Mouse (Mus musculus) hindbrain, embryonic 13.5 days (tissue): Measurements from ENCODE around the gene Kbtbd3. TPM values are rescaled to one million over a fixed set of nuclear protein-coding genes. Genes with fewer than 3 reads are reported as not detected.
A peak's percentile ranks its signal among the peaks of the same experiment; 100 is the strongest.

Source experiments
- ATAC-seq: fragments of 200-750 bp; cut with Nextera tagmentation; 2 replicates; pipeline ENCODE4 v1.8.0; 2017; ENCODE audit warnings: moderate TSS enrichment; ENCODE audit not compliant: low FRiP score
- H3K27ac ChIP-seq: fragments of 300-500 bp; sonication (generic); 2 replicates; pipeline ENCODE4 v1.5.1; 2015; ENCODE audit warnings: inconsistent platforms, mild to moderate bottlenecking, moderate library complexity
- H3K27me3 ChIP-seq: fragments of 300-500 bp; sonication (generic); 2 replicates; pipeline ENCODE4 v1.6.1; 2015; ENCODE audit warnings: mild to moderate bottlenecking, inconsistent platforms
- H3K36me3 ChIP-seq: fragments of 300-500 bp; sonication (generic); 2 replicates; pipeline ENCODE4 v1.6.1; 2015; ENCODE audit warnings: mild to moderate bottlenecking, inconsistent platforms
- H3K4me1 ChIP-seq: fragments of 300-500 bp; sonication (generic); replicated peaks from 2 replicates; pipeline ENCODE4 v1.6.1; 2015; ENCODE audit warnings: inconsistent platforms
- H3K4me2 ChIP-seq: fragments of 300-500 bp; sonication (generic); 2 replicates; pipeline ENCODE4 v1.6.1; 2015; ENCODE audit warnings: inconsistent platforms, mild to moderate bottlenecking, moderate library complexity
- H3K4me3 ChIP-seq: fragments of 300-500 bp; sonication (generic); 2 replicates; pipeline ENCODE4 v1.5.1; 2015; ENCODE audit warnings: mild to moderate bottlenecking, inconsistent platforms
- H3K9ac ChIP-seq: fragments of 300-500 bp; sonication (generic); 2 replicates; pipeline ENCODE4 v1.6.1; 2015; ENCODE audit warnings: mild to moderate bottlenecking, inconsistent platforms
- H3K9me3 ChIP-seq: fragments of 300-500 bp; sonication (generic); 2 replicates; pipeline ENCODE4 v1.6.1; 2016; ENCODE audit warnings: inconsistent platforms
- WGBS: fragments of 180-500 bp; shearing (Covaris S2); methylation state at CpG from one replicate; pipeline ENCODE4 v1.1.7; 2015; 5-methylcytosine and 5-hydroxymethylcytosine counted together
- polyA plus RNA-seq: library from polyadenylated mRNA; unstranded; fragments of >200 nt; fragmentation: Nextera tagmentation; extraction: Ambion mirVana; gene quantifications from 2 replicates; pipeline ENCODE4 v1.2.1, GENCODE M21; 2015

Kbtbd3 gene
- 11.4 and 11.8 TPM in 2 replicates for polyA plus RNA-seq

GRCm38 (mm10) chr9:4309351-4310085 lies at the start of gene Kbtbd3, which contains the start of gene Aasdhppt:
TSS of gene Kbtbd3 (plus strand) at chr9:4309833.
TSS of gene Aasdhppt (minus strand) at chr9:4309471.
- 0% methylated on average over 53 of the region's 53 CpGs for WGBS
- peak within 1 kb of the TSS; percentile 64 for H3K4me2 ChIP-seq
- peak within 1 kb of the TSS; percentile 75 for H3K4me3 ChIP-seq
- H3K9me3 ChIP-seq, result no peaks in the 10 kb centered on the region
- H3K36me3 ChIP-seq, result peaks cover 4% of the 10 kb centered on the region; the same call in 1 of the 2 replicates
- H3K27ac ChIP-seq, result peak within 1 kb of the TSS; percentile 95
- H3K27me3 ChIP-seq, result no peaks in the 10 kb centered on the region
- peak within 1 kb of the TSS; percentile 88 for H3K9ac ChIP-seq
- H3K4me1 ChIP-seq, result peaks cover 22% of the 10 kb centered on the region
- peak; percentile 99 for ATAC-seq

- Histone ChIP-seq H3K4me1 (no peaks in the 10 kb centered on the region), H3K4me3 (peak overlapping the region; percentile 29), H3K27me3 (no peaks in the 10 kb centered on the region), H3K9me3 (peaks cover 21% of the 10 kb centered on the region), H3K27ac (no peak overlapping the region), H3K4me2 (peak overlapping the region; percentile 30; the same call in 1 of the 2 replicates), H3K36me3 (no peaks in the 10 kb centered on the region), H3K9ac (0 out of 2 replicates have a peak overlapping the region, but pooled peaks have one; percentile 43)
- WGBS, result 55% methylated on average over 65 of the region's 65 CpGs
- ATAC-seq, result peak; percentile 61
Measured at GRCm38 (mm10) chr9:4259841-4260745, 49.5 kb upstream of the Kbtbd3 start.

DNA sequence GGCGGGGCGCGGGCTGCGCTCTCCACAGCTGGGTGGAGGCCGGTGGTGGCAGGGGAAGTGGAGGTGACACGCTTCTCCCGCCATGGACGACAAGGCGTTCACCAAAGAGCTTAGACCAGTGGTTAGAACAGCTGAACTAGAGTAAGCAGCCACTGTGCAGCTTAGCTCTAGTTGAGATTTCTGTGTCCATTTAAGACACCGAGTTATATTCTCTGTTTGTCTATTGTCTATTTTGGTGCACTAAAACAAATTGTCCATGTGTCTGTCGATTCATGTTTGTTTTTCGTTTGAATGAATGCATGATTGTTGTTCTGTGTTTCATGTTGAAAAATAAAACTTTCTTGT lies 48.9 kb upstream of the Kbtbd3 start:
- Histone ChIP-seq H3K9ac (0 out of 2 replicates have a peak overlapping the region, but pooled peaks have one; percentile 43), H3K36me3 (no peaks in the 10 kb centered on the region), H3K27ac (no peak overlapping the region), H3K27me3 (no peaks in the 10 kb centered on the region), H3K4me2 (0 out of 2 replicates have a peak overlapping the region, but pooled peaks have one; percentile 30), H3K4me1 (no peaks in the 10 kb centered on the region), H3K9me3 (peaks cover 21% of the 10 kb centered on the region), H3K4me3 (peak overlapping the region; percentile 29)
- no peak; the same call in 1 of the 2 replicates for ATAC-seq
- whole genome bisulfite sequencing, result 69% methylated on average over 12 of the region's 12 CpGs

DNA sequence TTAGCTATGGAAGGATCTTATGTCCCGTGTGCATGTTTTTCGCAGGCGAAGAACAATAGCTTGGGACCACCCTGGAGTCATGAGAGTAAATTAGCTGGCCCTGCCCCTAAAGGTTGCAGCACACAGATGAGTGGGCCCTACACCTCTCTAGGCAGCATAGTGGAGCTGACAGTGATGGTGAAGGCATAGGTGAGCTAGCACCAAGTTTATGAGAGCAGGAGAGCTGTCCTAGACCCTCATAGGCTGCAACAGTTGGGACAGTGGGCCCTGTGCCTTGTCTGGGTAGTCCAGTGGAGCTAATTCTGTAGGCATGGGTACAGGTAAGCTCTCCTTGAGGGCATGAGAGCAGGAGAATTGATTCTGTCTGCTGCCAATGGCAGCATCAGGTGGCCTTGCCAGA lies 42.8 kb upstream of the Kbtbd3 start:
- Histone ChIP-seq H3K4me2 (no peak overlapping the region), H3K27me3 (no peaks in the 10 kb centered on the region), H3K4me1 (no peaks in the 10 kb centered on the region), H3K36me3 (no peaks in the 10 kb centered on the region), H3K27ac (no peak overlapping the region), H3K9ac (no peak overlapping the region), H3K4me3 (no peak overlapping the region), H3K9me3 (no peaks in the 10 kb centered on the region)
- ATAC-seq, result no peak
- WGBS, result 95% methylated on average over 3 of the region's 3 CpGs

DNA sequence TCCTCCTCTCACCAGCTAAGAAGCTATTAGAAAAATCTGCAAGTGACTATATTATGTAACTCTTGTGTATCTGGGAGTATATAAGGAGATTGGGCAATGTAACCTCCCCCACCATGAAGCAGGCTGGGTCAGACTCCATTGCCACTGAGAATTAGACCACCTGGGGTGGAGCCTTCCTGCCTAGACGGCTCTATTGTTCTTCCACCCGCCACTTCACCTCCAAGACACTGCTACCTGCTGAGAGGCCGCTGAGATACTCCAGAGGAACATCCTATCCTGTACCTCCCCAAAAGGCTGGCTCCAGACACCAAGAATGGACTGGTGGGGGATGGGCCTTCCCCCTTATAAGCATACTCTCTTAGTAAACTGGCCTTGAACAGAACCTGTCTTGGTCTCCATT lies 25.8 kb upstream of the Kbtbd3 start:
- 5% methylated on average over 3 of the region's 3 CpGs for WGBS
- no peaks in the 10 kb centered on the region for H3K4me1 ChIP-seq
- peaks cover 5% of the 10 kb centered on the region for H3K36me3 ChIP-seq
- no peaks in the 10 kb centered on the region for H3K27me3 ChIP-seq
- no peaks in the 10 kb centered on the region for H3K9me3 ChIP-seq
- no peak overlapping the region for H3K4me2 ChIP-seq
- no peak overlapping the region for H3K4me3 ChIP-seq
- ATAC-seq, result no peak
- no peak overlapping the region for H3K27ac ChIP-seq
- no peak overlapping the region for H3K9ac ChIP-seq

- H3K9me3 ChIP-seq, result no peaks in the 10 kb centered on the region
- no peak overlapping the region for H3K4me3 ChIP-seq
- WGBS, result 95% methylated on average over 2 of the region's 2 CpGs
- no peak overlapping the region for H3K9ac ChIP-seq
- ATAC-seq, result no peak
- no peaks in the 10 kb centered on the region for H3K27me3 ChIP-seq
- no peak overlapping the region for H3K27ac ChIP-seq
- H3K4me2 ChIP-seq, result no peak overlapping the region
- peaks cover 31% of the 10 kb centered on the region for H3K36me3 ChIP-seq
- H3K4me1 ChIP-seq, result no peaks in the 10 kb centered on the region
Measured at GRCm38 (mm10) chr9:4300466-4300865, 9.2 kb upstream of the Kbtbd3 start.

GRCm38 (mm10) chr9:4304867-4305266 lies 4.8 kb upstream of the Kbtbd3 start:
- ATAC-seq, result no peak
- H3K9ac ChIP-seq, result no peak overlapping the region
- peaks cover 18% of the 10 kb centered on the region for H3K36me3 ChIP-seq
- no peaks in the 10 kb centered on the region for H3K27me3 ChIP-seq
- H3K4me3 ChIP-seq, result no peak overlapping the region
- H3K4me1 ChIP-seq, result peaks cover 11% of the 10 kb centered on the region
- 62% methylated on average over 1 of the region's 1 CpGs for WGBS
- H3K4me2 ChIP-seq, result no peak overlapping the region
- no peaks in the 10 kb centered on the region for H3K9me3 ChIP-seq
- H3K27ac ChIP-seq, result no peak overlapping the region

DNA sequence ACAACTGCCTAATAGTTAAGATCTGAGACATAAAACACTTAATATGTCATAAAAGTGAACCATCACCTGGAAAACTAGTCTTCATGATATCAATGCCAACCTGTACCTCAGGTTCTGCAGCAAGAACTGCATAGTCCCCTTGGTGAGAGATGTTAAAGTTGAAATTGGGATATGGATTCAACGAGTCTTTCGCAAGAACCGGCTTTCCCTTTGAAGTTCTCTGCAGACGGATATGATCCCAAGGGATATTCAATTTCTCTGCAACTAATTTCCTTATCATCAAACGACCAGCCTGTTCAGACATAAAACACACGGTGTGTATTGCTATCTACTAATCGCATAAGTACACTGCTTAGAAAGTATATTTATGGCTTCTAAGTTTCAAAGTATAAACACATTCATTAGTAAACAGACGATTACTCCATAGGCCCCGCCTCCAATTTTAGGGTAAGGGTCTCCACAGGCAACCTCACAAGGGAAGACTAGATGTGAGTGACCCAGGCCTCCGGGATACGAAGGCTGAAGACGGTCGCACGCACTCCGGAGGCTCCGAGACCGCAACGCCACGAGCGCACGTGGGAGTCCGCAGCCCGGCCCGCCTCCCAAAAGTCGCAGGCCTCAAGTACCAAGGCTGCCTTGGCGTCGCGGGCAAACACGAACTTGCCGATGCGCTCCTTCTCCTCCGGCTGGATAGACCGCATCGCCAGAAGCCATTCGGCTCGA lies 844 bp upstream of the Kbtbd3 start:
- Histone ChIP-seq H3K4me1 (peaks cover 22% of the 10 kb centered on the region), H3K36me3 (no peaks in the 10 kb centered on the region), H3K27ac (peak overlapping the region; percentile 95), H3K4me2 (peak overlapping the region; percentile 64), H3K27me3 (no peaks in the 10 kb centered on the region), H3K9ac (peak overlapping the region; percentile 88), H3K9me3 (no peaks in the 10 kb centered on the region), H3K4me3 (peak overlapping the region; percentile 75)
- ATAC-seq, result no peak; the same call in 1 of the 2 replicates
- WGBS, result under 1% methylated on average over 36 of the region's 36 CpGs

- H3K9me3 ChIP-seq, result no peaks in the 10 kb centered on the region
- peak overlapping the region; percentile 64 for H3K4me2 ChIP-seq
- H3K27me3 ChIP-seq, result no peaks in the 10 kb centered on the region
- peaks cover 22% of the 10 kb centered on the region for H3K4me1 ChIP-seq
- ATAC-seq, result no peak
- H3K27ac ChIP-seq, result peak overlapping the region; percentile 95
- peak overlapping the region; percentile 75 for H3K4me3 ChIP-seq
- WGBS, result 82% methylated on average over 3 of the region's 3 CpGs
- H3K36me3 ChIP-seq, result peaks cover 7% of the 10 kb centered on the region; the same call in 1 of the 2 replicates
- H3K9ac ChIP-seq, result peak overlapping the region; percentile 88
Measured at GRCm38 (mm10) chr9:4310706-4311105, 1.1 kb downstream of the Kbtbd3 start.

DNA sequence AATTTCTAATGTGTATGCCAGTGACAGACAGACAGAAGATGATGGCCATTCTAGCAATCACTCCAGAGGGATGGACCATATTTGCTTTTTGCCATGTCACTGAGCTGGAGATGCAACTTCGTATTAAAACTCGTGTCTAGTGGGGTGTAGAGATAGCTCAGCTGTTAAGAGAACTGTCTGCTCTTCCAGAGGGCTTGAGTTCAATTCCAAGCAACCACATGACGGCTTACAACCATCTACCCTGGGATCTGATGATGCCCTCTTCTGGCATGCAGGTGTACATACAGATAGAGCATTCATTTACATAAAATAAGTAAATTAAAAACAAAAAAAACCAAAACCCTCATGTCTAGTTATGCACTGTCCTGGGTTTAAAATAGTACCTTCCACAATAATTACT lies 1.5 kb downstream of the Kbtbd3 start:
- H3K27ac ChIP-seq, result no peak overlapping the region
- H3K9me3 ChIP-seq, result no peaks in the 10 kb centered on the region
- H3K4me3 ChIP-seq, result no peak overlapping the region
- H3K27me3 ChIP-seq, result no peaks in the 10 kb centered on the region
- H3K9ac ChIP-seq, result peak overlapping the region; percentile 88; the same call in 1 of the 2 replicates
- H3K4me2 ChIP-seq, result peak overlapping the region; percentile 64
- no peak for ATAC-seq
- 87% methylated on average over 3 of the region's 3 CpGs for WGBS
- H3K36me3 ChIP-seq, result peaks cover 7% of the 10 kb centered on the region; the same call in 1 of the 2 replicates
- H3K4me1 ChIP-seq, result peaks cover 22% of the 10 kb centered on the region

DNA sequence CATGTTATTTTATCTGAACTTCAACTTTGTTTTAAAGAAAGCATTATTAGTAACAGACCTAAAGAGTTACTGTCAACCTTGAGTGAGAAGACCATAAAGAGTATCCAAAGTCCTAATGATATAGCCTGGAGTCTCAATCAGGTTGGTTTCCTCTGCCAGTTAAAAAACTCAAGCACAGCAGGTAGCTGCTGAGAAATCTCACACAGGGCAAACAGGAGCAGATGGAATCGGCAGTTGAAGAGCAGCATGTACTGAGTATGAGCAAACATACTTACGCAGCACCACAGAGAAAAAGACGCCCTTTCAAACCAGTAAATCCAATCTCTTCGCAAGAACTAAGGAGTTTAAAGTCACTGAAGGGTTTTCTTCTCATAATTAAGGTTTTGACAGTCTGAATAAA lies 4.3 kb downstream of the Kbtbd3 start:
- H3K27ac ChIP-seq, result no peak overlapping the region
- no peak overlapping the region for H3K4me3 ChIP-seq
- no peaks in the 10 kb centered on the region for H3K27me3 ChIP-seq
- H3K36me3 ChIP-seq, result peaks cover 13% of the 10 kb centered on the region
- no peak overlapping the region for H3K4me2 ChIP-seq
- no peaks in the 10 kb centered on the region for H3K9me3 ChIP-seq
- H3K4me1 ChIP-seq, result peaks cover 11% of the 10 kb centered on the region
- H3K9ac ChIP-seq, result no peak overlapping the region
- ATAC-seq, result no peak
- WGBS, result 94% methylated on average over 4 of the region's 4 CpGs

DNA sequence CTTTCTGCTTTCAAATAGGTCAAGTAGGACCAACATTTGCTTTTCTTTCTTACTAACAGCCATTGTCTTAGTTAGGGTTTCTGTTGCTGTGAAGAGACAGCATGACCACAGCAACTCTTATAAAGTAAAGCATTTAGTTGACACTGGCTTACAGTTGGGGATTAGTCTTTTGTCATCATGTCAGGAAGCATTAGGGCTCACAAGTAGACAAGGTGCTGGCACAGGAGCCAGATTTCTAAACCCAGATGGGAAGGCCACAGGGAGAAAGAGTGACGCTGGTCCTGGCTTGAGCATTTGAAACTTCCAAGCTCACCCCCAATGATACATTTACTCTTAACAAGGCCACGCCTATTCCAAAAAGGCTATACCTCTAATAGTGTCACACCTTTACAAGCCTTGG lies 6.1 kb downstream of the Kbtbd3 start:
- Histone ChIP-seq H3K4me2 (no peak overlapping the region), H3K9ac (no peak overlapping the region), H3K27me3 (no peaks in the 10 kb centered on the region), H3K9me3 (no peaks in the 10 kb centered on the region), H3K27ac (no peak overlapping the region), H3K36me3 (peaks cover 14% of the 10 kb centered on the region), H3K4me1 (peaks cover 5% of the 10 kb centered on the region), H3K4me3 (no peak overlapping the region)
- 82% methylated on average over 2 of the region's 2 CpGs for WGBS
- ATAC-seq, result no peak
